In the genomic region with DNA sequence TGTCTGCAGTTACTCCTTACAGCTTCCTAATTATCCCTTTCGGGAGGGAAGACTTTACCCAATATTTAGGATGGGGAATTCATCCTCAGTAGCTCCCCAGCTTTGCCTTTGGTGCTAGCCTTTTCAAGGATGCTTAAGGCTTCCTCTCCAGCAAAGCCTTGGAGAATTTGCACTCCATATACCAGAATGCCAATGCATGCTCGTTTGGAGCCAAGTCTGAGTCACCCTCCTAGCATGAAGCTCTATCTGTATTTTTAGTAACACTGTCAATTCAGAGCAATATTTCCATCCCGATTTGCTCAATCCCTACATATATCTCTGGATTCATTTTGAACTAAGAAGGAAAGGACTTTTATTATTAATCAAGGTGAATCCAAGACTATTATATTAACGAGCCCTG, we compare ENCODE assay signal across 18 mouse cellular contexts.
DNase-seq lines count a peak whose midpoint lies in the region; ATAC-seq lines count a peak whose summit lies in the region.
"Had no signal": no experiment of that assay in that cellular context is flagged by ENCODE, and none has a peak within 500 bp of the region (broad histone marks: within the 10 kb centered on the region; RNA-seq: fewer than 3 reads in every experiment).

No protein-coding gene starts in this region.

- no peaks in the 10 kb centered on the region for H3K4me1 ChIP-seq in intestine, embryonic 16.5 days (ENCODE audit: control insufficient read depth, insufficient read depth, low read length)
- H3K4me1 ChIP-seq in hindbrain, embryonic 11.5 days (replicated peaks; ENCODE audit: control insufficient read depth, insufficient read depth, low read length): no peaks in the 10 kb centered on the region
- H3K4me1 ChIP-seq: limb, embryonic 12.5 days; neural tube, embryonic 12.5 days had no signal

- no peak overlapping the region for H3K4me2 ChIP-seq in intestine, embryonic 16.5 days (ENCODE audit: low read depth, low read length)
- H3K4me2 ChIP-seq in hindbrain, embryonic 11.5 days (replicated peaks; ENCODE audit: low read depth, low read length): no peak overlapping the region
- H3K4me2 ChIP-seq: limb, embryonic 12.5 days; neural tube, embryonic 12.5 days had no signal

- no peaks in the 10 kb centered on the region for H3K36me3 ChIP-seq in intestine, embryonic 16.5 days (ENCODE audit: control insufficient read depth, insufficient read depth, low read length)
- no peaks in the 10 kb centered on the region for H3K36me3 ChIP-seq in hindbrain, embryonic 11.5 days (ENCODE audit: control insufficient read depth, insufficient read depth, low read length)
- H3K36me3 ChIP-seq: limb, embryonic 12.5 days; neural tube, embryonic 12.5 days had no signal

- WGBS in intestine, embryonic 16.5 days: 78% methylated on average over 4 of the region's 4 CpGs
- WGBS in hindbrain, embryonic 11.5 days: 90% methylated on average over 4 of the region's 4 CpGs

- H3K4me3 ChIP-seq in intestine, embryonic 16.5 days (ENCODE audit: low read length): no peak overlapping the region
- H3K4me3 ChIP-seq in hindbrain, embryonic 11.5 days (ENCODE audit: low read depth, low read length): no peak overlapping the region
- H3K4me3 ChIP-seq: gastrocnemius, adult 2 months; limb, embryonic 12.5 days; neural tube, embryonic 12.5 days had no signal

- no peaks in the 10 kb centered on the region for H3K27me3 ChIP-seq in intestine, embryonic 16.5 days (replicated peaks; ENCODE audit: control insufficient read depth, insufficient read depth, low read length)
- H3K27me3 ChIP-seq in hindbrain, embryonic 11.5 days (ENCODE audit: control insufficient read depth, insufficient read depth, low read length): no peaks in the 10 kb centered on the region
- H3K27me3 ChIP-seq: limb, embryonic 12.5 days; neural tube, embryonic 12.5 days had no signal

- DNase-seq in cerebellum, postnatal 4 days (ENCODE audit: low spot score in 2 of 2): no peak
- DNase-seq in NIH3T3 (ENCODE audit: low read depth): peak; percentile 11
- DNase-seq in cerebellum, postnatal 14 days: peak; percentile 20 to 53
- peak; percentile 52 for DNase-seq in right cerebral cortex, adult 18-20 months
- no peak for DNase-seq in hindbrain, embryonic 11.5 days (ENCODE audit: low spot score)
- DNase-seq in thymus, postnatal 14 days: no peak
- DNase-seq: adrenal gland, postnatal 25 days; embryo, embryonic 11 days; gastrocnemius, adult 2 months; kidney, postnatal 4 days; liver, postnatal 0 days had no signal

- H3K27ac ChIP-seq in intestine, embryonic 16.5 days (ENCODE audit: low read length): no peak overlapping the region
- no peak overlapping the region for H3K27ac ChIP-seq in hindbrain, embryonic 11.5 days (ENCODE audit: low read depth, low read length)
- H3K27ac ChIP-seq: gastrocnemius, adult 2 months; limb, embryonic 12.5 days; macrophage; neural tube, embryonic 12.5 days had no signal

- no peaks in the 10 kb centered on the region for H3K9me3 ChIP-seq in intestine, embryonic 16.5 days (ENCODE audit: control insufficient read depth, low read length)
- H3K9me3 ChIP-seq in hindbrain, embryonic 11.5 days (ENCODE audit: control insufficient read depth, low read length): no peaks in the 10 kb centered on the region
- H3K9me3 ChIP-seq: limb, embryonic 12.5 days; neural tube, embryonic 12.5 days had no signal

- peak; percentile 84 for ATAC-seq in cerebellum, adult (ENCODE audit: insufficient number of reproducible peaks, low FRiP score, low TSS enrichment)
- ATAC-seq in intestine, embryonic 16.5 days: no peak
- ATAC-seq in hindbrain, embryonic 11.5 days (ENCODE audit: low FRiP score): no peak
- ATAC-seq: intestine, postnatal 0 days; liver, postnatal 0 days; midbrain, embryonic 16.5 days had no signal

- no peak overlapping the region for H3K9ac ChIP-seq in intestine, embryonic 16.5 days (ENCODE audit: low read depth, low read length)
- no peak overlapping the region for H3K9ac ChIP-seq in hindbrain, embryonic 11.5 days (ENCODE audit: low read depth, low read length)
- H3K9ac ChIP-seq: limb, embryonic 12.5 days; liver, postnatal 0 days; neural tube, embryonic 12.5 days had no signal

Comparison
In these comparisons a context has a peak if more than half of its experiments do, and no peak if none do; other contexts are left out.
1. DNase-seq: peak in NIH3T3 (single experiment), cerebellum, postnatal 14 days (2 of 2) and right cerebral cortex, adult 18-20 months (single experiment); none in cerebellum, postnatal 4 days (0 of 2), hindbrain, embryonic 11.5 days (single experiment) and thymus, postnatal 14 days (single experiment).